Mouse (Mus musculus) G1E (cell line): Measurements from ENCODE around the gene Zfp9. TPM values are rescaled to one million over a fixed set of nuclear protein-coding genes. Genes with fewer than 3 reads are reported as not detected.

Source experiments
- ATAC-seq: 2 replicates; pipeline ENCODE4 v1.8.0; 2016; ENCODE audit warnings: mild to moderate bottlenecking; ENCODE audit not compliant: insufficient number of reproducible peaks, poor library complexity, low FRiP score, severe bottlenecking; ENCODE audit errors: extremely low read depth
- DNase-seq: peaks from one replicate; pipeline ENCODE4 v3.0.0; 2012; ENCODE audit warnings: low spot score
- H3K27me3 ChIP-seq: 2 replicates; pipeline ENCODE4 v1.6.1; 2012; ENCODE audit warnings: mild to moderate bottlenecking, low read length, inconsistent platforms; ENCODE audit not compliant: insufficient read depth
- H3K36me3 ChIP-seq: replicated peaks from 2 replicates; pipeline ENCODE3; 2012; ENCODE audit warnings: mild to moderate bottlenecking, inconsistent platforms
- H3K4me1 ChIP-seq: 2 replicates; pipeline ENCODE4 v1.6.1; 2012; ENCODE audit warnings: low read depth, low read length, inconsistent platforms, mixed read lengths; ENCODE audit not compliant: insufficient read depth
- H3K4me3 ChIP-seq: 2 replicates; pipeline ENCODE4 v1.5.1; 2012; ENCODE audit warnings: low read depth, mild to moderate bottlenecking, inconsistent platforms, low read length, moderate library complexity, mixed read lengths
- H3K9me3 ChIP-seq: replicated peaks from 2 replicates; pipeline ENCODE4 v1.6.1; 2012; ENCODE audit warnings: inconsistent platforms
- CTCF ChIP-seq: IDR thresholded peaks from 2 replicates; pipeline ENCODE4 v1.5.1; 2012; ENCODE audit warnings: low read depth, low read length, inconsistent platforms, mixed read lengths
- GATA1 ChIP-seq: IDR thresholded peaks from 2 replicates; pipeline ENCODE4 v1.6.1; 2012; ENCODE audit warnings: borderline replicate concordance, low read length, inconsistent platforms, mixed read lengths
- GATA2 ChIP-seq: IDR thresholded peaks from 2 replicates; pipeline ENCODE4 v1.6.1; 2012; ENCODE audit warnings: low read depth, low read length, inconsistent platforms, borderline replicate concordance
- POLR2AphosphoS5 ChIP-seq: IDR thresholded peaks from 2 replicates; pipeline ENCODE4 v1.6.1; 2012; ENCODE audit warnings: low read depth, low read length, inconsistent platforms; ENCODE audit not compliant: insufficient replicate concordance
- TAL1 ChIP-seq: conservative IDR thresholded peaks from 2 replicates; pipeline ENCODE4 v1.6.1; 2012; ENCODE audit warnings: low read depth, low read length, inconsistent platforms, mixed read lengths
- polyA plus RNA-seq: library from polyadenylated mRNA; stranded (reverse); fragments of >175 nt; gene quantifications from 2 replicates; pipeline ENCODE4 v1.2.3, GENCODE M21; 2012
- total RNA-seq, 2 experiments: library from RNA; stranded (forward) in 1 of 2; stranded (reverse) in 1 of 2; fragments of 200-1000 nt in 1 of 2; fragments of >200 nt in 1 of 2; fragmentation: Nextera tagmentation in 1 of 2; gene quantifications; 2 replicates each; pipeline ENCODE4 v1.2.3; 2014 to 2017

Zfp9 gene
- total and polyA plus RNA-seq, 3 experiments, result 0.11 to 0.38 TPM; not detected in 1

DNA sequence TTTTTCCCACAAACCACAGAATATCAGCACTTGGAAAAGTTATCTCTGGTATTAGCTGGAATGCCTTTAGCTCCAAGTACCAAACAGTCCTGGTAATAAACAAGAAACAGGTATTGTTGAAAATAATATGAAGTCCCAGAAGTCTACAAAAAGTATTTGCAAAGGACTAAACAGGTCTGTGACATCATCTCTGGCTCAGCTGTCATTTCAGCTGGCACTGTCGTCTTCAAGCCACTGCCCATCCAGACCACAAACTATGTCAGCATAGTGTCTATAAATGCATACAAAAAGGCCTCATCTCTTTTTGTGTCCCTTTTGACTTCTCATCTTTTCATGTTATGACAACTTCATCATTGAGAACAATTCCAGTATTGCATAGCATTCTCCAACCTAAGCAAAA, 52.5 kb downstream of the Zfp9 start:
- ATAC-seq (no peak), DNase-seq (no peak)
- Histone ChIP-seq H3K4me3 (no peak overlapping the region), H3K27me3 (no peaks in the 10 kb centered on the region), H3K36me3 (peaks cover 24% of the 10 kb centered on the region), H3K9me3 (peaks cover 11% of the 10 kb centered on the region), H3K4me1 (no peaks in the 10 kb centered on the region)
- TF ChIP-seq GATA1 (no peak), GATA2 (no peak), TAL1 (no peak), CTCF (no peak), POLR2AphosphoS5 (no peak)

- ATAC-seq (peak; percentile 87), DNase-seq (peak; percentile 86)
- TF ChIP-seq CTCF (peak; percentile 71), TAL1 (no peak)
- Histone ChIP-seq H3K9me3 (no peaks in the 10 kb centered on the region), H3K4me3 (peak within 1 kb of the TSS; percentile 99), H3K27me3 (no peaks in the 10 kb centered on the region), H3K4me1 (peaks cover 37% of the 10 kb centered on the region), H3K36me3 (peaks cover 36% of the 10 kb centered on the region)
Observed at GRCm38 (mm10) chr6:118419050-118419920, 59.8 kb downstream of the Zfp9 start, which contains the start of gene Bms1. TSS of gene Bms1 (minus strand) at chr6:118419474.

Other genes with a start within 250 kb of the Zfp9 start
- gene Bms1, start 59.8 kb downstream of the Zfp9 start, total RNA-seq (2014; fragmentation: Nextera tagmentation), result 50.5 and 55.8 TPM in 2 replicates
- gene Bms1, start 59.8 kb downstream of the Zfp9 start, total RNA-seq (2017), result 81.0 and 98.9 TPM in 2 replicates
- gene Bms1, start 59.8 kb downstream of the Zfp9 start, polyA plus RNA-seq, result 149 and 198 TPM in 2 replicates
- gene Zfp248, start 23.8 kb downstream of the Zfp9 start, total RNA-seq (2014; fragmentation: Nextera tagmentation), result 12.3 and 12.7 TPM in 2 replicates
- 5.5 and 6.0 TPM in 2 replicates for gene Zfp248, start 23.8 kb downstream of the Zfp9 start, total RNA-seq (2017)
- gene Zfp248, start 23.8 kb downstream of the Zfp9 start, polyA plus RNA-seq, result 0.58 and 0.65 TPM in 2 replicates
- 18.7 and 28.3 TPM in 2 replicates for gene Ankrd26, start 82.9 kb upstream of the Zfp9 start, total RNA-seq (2014; fragmentation: Nextera tagmentation)
- gene Ankrd26, start 82.9 kb upstream of the Zfp9 start, total RNA-seq (2017), result 19.5 and 21.1 TPM in 2 replicates
- gene Ankrd26, start 82.9 kb upstream of the Zfp9 start, polyA plus RNA-seq, result 1.8 and 3.3 TPM in 2 replicates